38 mouse cellular contexts compared by ENCODE assay signal in genomic region chr10:94318574-94318973, GRCm38 (mm10). TPM values are rescaled to one million over a fixed set of nuclear protein-coding genes. Genes with fewer than 3 reads are reported as not detected.
DNase-seq lines count a peak whose midpoint lies in the region; ATAC-seq lines count a peak whose summit lies in the region.
"Had no signal": no experiment of that assay in that cellular context is flagged by ENCODE, and none has a peak within 500 bp of the region (broad histone marks: within the 10 kb centered on the region; RNA-seq: fewer than 3 reads in every experiment).

No protein-coding gene starts in this region.

- peaks cover 5% of the 10 kb centered on the region; the same call in 1 of the 2 replicates for H3K4me1 ChIP-seq in hindbrain, embryonic 15.5 days (replicated peaks)
- no peaks in the 10 kb centered on the region; the same call in 1 of the 2 replicates for H3K4me1 ChIP-seq in hindbrain, embryonic 12.5 days
- no peaks in the 10 kb centered on the region for H3K4me1 ChIP-seq in kidney, embryonic 14.5 days (ENCODE audit: control insufficient read depth, insufficient read depth, low read length)
- H3K4me1 ChIP-seq: embryonic facial prominence, embryonic 13.5 days; heart, embryonic 15.5 days; intestine, embryonic 15.5 days; limb, embryonic 10.5 days; limb, embryonic 15.5 days; liver, embryonic 13.5 days had no signal

- H3K36me3 ChIP-seq in hindbrain, embryonic 15.5 days = no peaks in the 10 kb centered on the region
- no peaks in the 10 kb centered on the region for H3K36me3 ChIP-seq in hindbrain, embryonic 12.5 days
- no peaks in the 10 kb centered on the region for H3K36me3 ChIP-seq in kidney, embryonic 14.5 days (ENCODE audit: control insufficient read depth, insufficient read depth, low read length)
- H3K36me3 ChIP-seq: embryonic facial prominence, embryonic 13.5 days; forebrain, embryonic 10.5 days; forebrain, embryonic 15.5 days; heart, embryonic 15.5 days; intestine, embryonic 15.5 days; limb, embryonic 10.5 days; limb, embryonic 15.5 days; liver, embryonic 13.5 days; neural tube, embryonic 13.5 days had no signal

- no peaks in the 10 kb centered on the region for H3K27me3 ChIP-seq in hindbrain, embryonic 15.5 days
- no peaks in the 10 kb centered on the region for H3K27me3 ChIP-seq in hindbrain, embryonic 12.5 days
- 0 out of 2 replicates have a peak, but pooled peaks cover 4% of the 10 kb centered on the region for H3K27me3 ChIP-seq in kidney, embryonic 14.5 days (ENCODE audit: control insufficient read depth, insufficient read depth, low read length)
- H3K27me3 ChIP-seq: forebrain, embryonic 15.5 days; heart, embryonic 15.5 days; neural tube, embryonic 13.5 days had no signal

- H3K9ac ChIP-seq in hindbrain, embryonic 15.5 days = no peak overlapping the region
- H3K9ac ChIP-seq in hindbrain, embryonic 12.5 days = no peak overlapping the region
- H3K9ac ChIP-seq in kidney, embryonic 14.5 days (ENCODE audit: low read depth, low read length) = no peak overlapping the region
- H3K9ac ChIP-seq: embryonic facial prominence, embryonic 13.5 days; forebrain, embryonic 15.5 days; heart, embryonic 15.5 days; hindbrain, embryonic 14.5 days; intestine, embryonic 15.5 days; limb, embryonic 15.5 days; liver, embryonic 13.5 days; neural tube, embryonic 13.5 days had no signal

- 0 out of 2 replicates have a peak overlapping the region, but pooled peaks have one; percentile 7 for H3K27ac ChIP-seq in hindbrain, embryonic 15.5 days (replicated peaks)
- no peak overlapping the region for H3K27ac ChIP-seq in hindbrain, embryonic 12.5 days
- no peak overlapping the region for H3K27ac ChIP-seq in kidney, embryonic 14.5 days (ENCODE audit: low read depth, low read length)
- H3K27ac ChIP-seq: embryonic facial prominence, embryonic 13.5 days; forebrain, embryonic 10.5 days; forebrain, embryonic 15.5 days; heart, embryonic 15.5 days; hindbrain, embryonic 14.5 days; intestine, embryonic 15.5 days; limb, embryonic 10.5 days; limb, embryonic 15.5 days; liver, embryonic 13.5 days; neural tube, embryonic 13.5 days; stomach, postnatal 0 days had no signal

- peak; percentile 28 to 33 for DNase-seq in left cerebral cortex, postnatal 25 days (ENCODE audit: low spot score in 2 of 2)
- no peak for DNase-seq in left cerebral cortex, adult 18-20 months (ENCODE audit: low spot score in 2 of 2)
- DNase-seq in right cerebral cortex, adult 18-20 months = peak; percentile 8
- no peak for DNase-seq in right cerebral cortex, postnatal 14 days
- DNase-seq: adrenal gland, postnatal 14 days; cerebellum, adult 18-20 months; cerebellum, postnatal 10 days; gastrocnemius, postnatal 10 days; kidney, adult 2 months; kidney, postnatal 10 days; liver, embryonic 13.5 days; lung, adult 18-20 months; right cerebral cortex, postnatal 4 days; thymus, adult 2 months; thymus, postnatal 36 days had no signal

- no peak overlapping the region for H3K4me2 ChIP-seq in hindbrain, embryonic 15.5 days
- no peak overlapping the region for H3K4me2 ChIP-seq in hindbrain, embryonic 12.5 days (replicated peaks)
- no peak overlapping the region for H3K4me2 ChIP-seq in kidney, embryonic 14.5 days (replicated peaks; ENCODE audit: low read depth, low read length)
- H3K4me2 ChIP-seq: embryonic facial prominence, embryonic 13.5 days; forebrain, embryonic 15.5 days; heart, embryonic 15.5 days; hindbrain, embryonic 14.5 days; intestine, embryonic 15.5 days; limb, embryonic 15.5 days; liver, embryonic 13.5 days; midbrain, embryonic 11.5 days; neural tube, embryonic 13.5 days had no signal

- intact Hi-C loops in left cerebral cortex, postnatal 25 days (cut with DNase I) = no loop called here

- H3K4me3 ChIP-seq in hindbrain, embryonic 15.5 days = no peak overlapping the region
- no peak overlapping the region for H3K4me3 ChIP-seq in hindbrain, embryonic 12.5 days
- H3K4me3 ChIP-seq in kidney, embryonic 14.5 days (ENCODE audit: low read length) = no peak overlapping the region
- H3K4me3 ChIP-seq: embryonic facial prominence, embryonic 13.5 days; forebrain, embryonic 10.5 days; forebrain, embryonic 15.5 days; heart, embryonic 15.5 days; intestine, embryonic 15.5 days; limb, embryonic 10.5 days; limb, embryonic 15.5 days; liver, embryonic 13.5 days; myocyte; neural tube, embryonic 13.5 days had no signal

- H3K9me3 ChIP-seq in hindbrain, embryonic 15.5 days = no peaks in the 10 kb centered on the region
- no peaks in the 10 kb centered on the region for H3K9me3 ChIP-seq in hindbrain, embryonic 12.5 days (replicated peaks)
- no peaks in the 10 kb centered on the region; the same call in 1 of the 2 replicates for H3K9me3 ChIP-seq in kidney, embryonic 14.5 days (ENCODE audit: control insufficient read depth, low read length)
- H3K9me3 ChIP-seq: embryonic facial prominence, embryonic 13.5 days; forebrain, embryonic 10.5 days; forebrain, embryonic 15.5 days; heart, embryonic 15.5 days; intestine, embryonic 15.5 days; limb, embryonic 10.5 days; limb, embryonic 15.5 days; liver, embryonic 13.5 days; neural tube, embryonic 13.5 days had no signal

- no peak for ATAC-seq in hindbrain, embryonic 15.5 days (ENCODE audit: low FRiP score, low read depth)
- ATAC-seq in hindbrain, embryonic 12.5 days (ENCODE audit: low FRiP score) = no peak
- no peak for ATAC-seq in kidney, embryonic 14.5 days (ENCODE audit: low FRiP score, low TSS enrichment)
- ATAC-seq: forebrain, embryonic 15.5 days; intestine, embryonic 15.5 days had no signal

- WGBS in hindbrain, embryonic 15.5 days = 21% methylated on average over 4 of the region's 4 CpGs
- 37% methylated on average over 4 of the region's 4 CpGs for WGBS in hindbrain, embryonic 12.5 days
- WGBS in kidney, embryonic 14.5 days = 37% methylated on average over 4 of the region's 4 CpGs

RNA-seq across cellular contexts. Expression of gene Tmcc3, which starts 6.8 kb away (rescaled TPM):
- polyA plus RNA-seq in hindbrain, embryonic 15.5 days (2015; fragmentation: Nextera tagmentation; extraction: Ambion mirVana) = 13.6 and 16.9 TPM in 2 replicates
- polyA plus RNA-seq in hindbrain, embryonic 12.5 days (2016; fragmentation: Nextera tagmentation; extraction: Ambion mirVana) = 6.1 and 6.8 TPM in 2 replicates
- 10 to 100 TPM; 23.1 to 23.6 TPM for total RNA-seq in left cerebral cortex, postnatal 25 days (2021)
- 10 to 100 TPM; 21.3 to 31.9 TPM for total RNA-seq in left cerebral cortex, adult 18-20 months (2021)
- 4.0 and 7.2 TPM in 2 replicates for polyA plus RNA-seq in kidney, embryonic 14.5 days (2014; fragmentation: Nextera tagmentation; extraction: Ambion mirVana)

RNA-seq across cellular contexts. Expression of gene Gm4792, which starts 20.1 kb away (rescaled TPM):
- polyA plus RNA-seq in hindbrain, embryonic 15.5 days (2015; fragmentation: Nextera tagmentation; extraction: Ambion mirVana) = 0.74 and 0.93 TPM in 2 replicates
- polyA plus RNA-seq in hindbrain, embryonic 12.5 days (2016; fragmentation: Nextera tagmentation; extraction: Ambion mirVana) = 0.52 and 0.67 TPM in 2 replicates
- total RNA-seq in left cerebral cortex, postnatal 25 days (2021) = not detected
- total RNA-seq in left cerebral cortex, adult 18-20 months (2021) = not detected
- polyA plus RNA-seq in kidney, embryonic 14.5 days (2014; fragmentation: Nextera tagmentation; extraction: Ambion mirVana) = not detected in 2 replicates
- total RNA-seq: adrenal gland, postnatal 14 days; common myeloid progenitor, adult 5-6 weeks; gastrocnemius, postnatal 10 days; heart, postnatal 25 days; layer of hippocampus, postnatal 14 days; megakaryocyte, adult 5-6 weeks; midbrain, postnatal 0 days had no signal
- polyA plus RNA-seq: embryonic facial prominence, embryonic 13.5 days; gonadal fat pad, adult 2 months; heart, embryonic 15.5 days; intestine, embryonic 15.5 days; kidney, adult 2 months; large intestine, adult 2 months; limb, embryonic 10.5 days; limb, embryonic 15.5 days; liver, embryonic 13.5 days; midbrain, embryonic 11.5 days; myocyte; neural tube, embryonic 13.5 days; spleen, adult 2 months; thymus, adult 2 months had no signal

Comparison
In these comparisons a context has a peak if more than half of its experiments do, and no peak if none do; other contexts are left out.
1. DNase-seq: peak in left cerebral cortex, postnatal 25 days (2 of 2) and right cerebral cortex, adult 18-20 months (single experiment); none in left cerebral cortex, adult 18-20 months (0 of 2) and right cerebral cortex, postnatal 14 days (single experiment).